Mouse (Mus musculus) testis, postnatal 14 days (tissue): ENCODE results near the gene Mical1.

Source experiments
- DNase-seq: peaks from one replicate; pipeline ENCODE4 v3.0.0; 2021; ENCODE audit warnings: low spot score

Mical1 gene

GRCm38 (mm10) chr10:41477278-41478181 lies 1.4 kb downstream of the Mical1 start:
- DNase-seq = peak; percentile 66

GRCm38 (mm10) chr10:41479961-41480360 lies 3.8 kb downstream of the Mical1 start:
- DNase-seq = no peak

GRCm38 (mm10) chr10:41480938-41481880 lies 5.1 kb downstream of the Mical1 start:
- DNase-seq = no peak

- no peak for DNase-seq
Measured at GRCm38 (mm10) chr10:41482446-41482845, 6.3 kb downstream of the Mical1 start.

- no peak for DNase-seq
Measured at GRCm38 (mm10) chr10:41485778-41486177, 9.7 kb downstream of the Mical1 start.

GRCm38 (mm10) chr10:41486506-41487170 lies 10.5 kb downstream of the Mical1 start:
- no peak for DNase-seq

GRCm38 (mm10) chr10:41488877-41489276 lies 12.8 kb downstream of the Mical1 start:
- no peak for DNase-seq

- DNase-seq = no peak
Measured at GRCm38 (mm10) chr10:41489294-41489693, 13.2 kb downstream of the Mical1 start.

- DNase-seq = peak; percentile 93
Measured at GRCm38 (mm10) chr10:41489708-41490517, 13.8 kb downstream of the Mical1 start, which contains the start of the genes Smpd2 and Ppil6. Smpd2 (minus strand) TSS chr10:41490369. Ppil6 (plus strand) TSS chr10:41490439.

GRCm38 (mm10) chr10:41490518-41490873 lies 14.4 kb downstream of the Mical1 start:
- no peak for DNase-seq

GRCm38 (mm10) chr10:41491111-41491510 lies 15.0 kb downstream of the Mical1 start:
- no peak for DNase-seq

GRCm38 (mm10) chr10:41500941-41501340 lies 24.8 kb downstream of the Mical1 start:
- DNase-seq = peak; percentile 62

- DNase-seq = no peak
Measured at GRCm38 (mm10) chr10:41504996-41505395, 28.9 kb downstream of the Mical1 start.

- peak; percentile 58 for DNase-seq
Measured at GRCm38 (mm10) chr10:41505446-41505845, 29.3 kb downstream of the Mical1 start.

- DNase-seq = no peak
Measured at GRCm38 (mm10) chr10:41509160-41509559, 33.0 kb downstream of the Mical1 start.

- no peak for DNase-seq
Measured at GRCm38 (mm10) chr10:41514301-41514700, 38.2 kb downstream of the Mical1 start.

GRCm38 (mm10) chr10:41514921-41515320 lies 38.8 kb downstream of the Mical1 start:
- DNase-seq = no peak

GRCm38 (mm10) chr10:41518508-41518980 lies 42.4 kb downstream of the Mical1 start:
- peak; percentile 71 for DNase-seq

- peak; percentile 94 for DNase-seq
Measured at GRCm38 (mm10) chr10:41518981-41519618, 43.0 kb downstream of the Mical1 start, which contains the start of gene Cd164. Cd164 (plus strand) TSS chr10:41519414.

- no peak for DNase-seq
Measured at GRCm38 (mm10) chr10:41519640-41520409, 43.7 kb downstream of the Mical1 start.
